Mouse (Mus musculus): ENCODE measurements around the gene Nrbp1.

DNA sequence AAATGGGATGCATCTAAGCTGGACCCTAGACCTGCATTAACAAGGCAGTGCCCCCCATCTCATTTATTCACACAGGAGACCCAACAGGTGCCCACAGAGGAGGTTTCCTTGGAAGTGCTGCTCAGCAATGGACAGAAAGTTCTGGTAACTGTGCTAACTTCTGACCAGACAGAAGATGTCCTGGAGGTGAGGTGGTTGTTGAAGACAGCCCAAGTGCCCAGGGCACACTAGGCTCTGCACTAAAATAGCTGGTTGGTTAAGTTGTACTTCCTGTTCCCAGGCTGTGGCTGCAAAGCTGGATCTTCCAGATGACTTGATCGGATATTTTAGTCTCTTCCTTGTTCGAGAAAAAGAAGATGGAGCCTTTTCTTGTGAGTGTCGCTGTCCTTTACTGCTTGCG, 45.0 kb upstream of the Nrbp1 start:
- TF ChIP-seq CTCF (IDR thresholded peaks at IDR 0.05; ENCODE audit: control insufficient read depth, insufficient read depth, low read length) (no peak), POLR2A (IDR thresholded peaks at IDR 0.05; ENCODE audit: borderline replicate concordance, control insufficient read depth, low read depth, low read length) (no peak)
